Mouse (Mus musculus) liver, embryonic 18 days (tissue): Measurements from ENCODE around the gene Cnnm4. TPM values are rescaled to one million over a fixed set of nuclear protein-coding genes. Genes with fewer than 3 reads are reported as not detected.

Source experiments
- polyA plus RNA-seq: library from polyadenylated mRNA; depleted of rRNA; stranded (reverse); fragments of >200 nt; gene quantifications from 2 replicates; pipeline ENCODE4 v1.2.3, GENCODE M21; 2012; rRNA removed

The Cnnm4 gene
- polyA plus RNA-seq: 0.81 and 0.95 TPM in 2 replicates

GRCm38 (mm10) chr1:36471181-36472105, at the start of gene Cnnm4:
Gene Cnnm4, plus strand, starts transcription at chr1:36471620.

DNA sequence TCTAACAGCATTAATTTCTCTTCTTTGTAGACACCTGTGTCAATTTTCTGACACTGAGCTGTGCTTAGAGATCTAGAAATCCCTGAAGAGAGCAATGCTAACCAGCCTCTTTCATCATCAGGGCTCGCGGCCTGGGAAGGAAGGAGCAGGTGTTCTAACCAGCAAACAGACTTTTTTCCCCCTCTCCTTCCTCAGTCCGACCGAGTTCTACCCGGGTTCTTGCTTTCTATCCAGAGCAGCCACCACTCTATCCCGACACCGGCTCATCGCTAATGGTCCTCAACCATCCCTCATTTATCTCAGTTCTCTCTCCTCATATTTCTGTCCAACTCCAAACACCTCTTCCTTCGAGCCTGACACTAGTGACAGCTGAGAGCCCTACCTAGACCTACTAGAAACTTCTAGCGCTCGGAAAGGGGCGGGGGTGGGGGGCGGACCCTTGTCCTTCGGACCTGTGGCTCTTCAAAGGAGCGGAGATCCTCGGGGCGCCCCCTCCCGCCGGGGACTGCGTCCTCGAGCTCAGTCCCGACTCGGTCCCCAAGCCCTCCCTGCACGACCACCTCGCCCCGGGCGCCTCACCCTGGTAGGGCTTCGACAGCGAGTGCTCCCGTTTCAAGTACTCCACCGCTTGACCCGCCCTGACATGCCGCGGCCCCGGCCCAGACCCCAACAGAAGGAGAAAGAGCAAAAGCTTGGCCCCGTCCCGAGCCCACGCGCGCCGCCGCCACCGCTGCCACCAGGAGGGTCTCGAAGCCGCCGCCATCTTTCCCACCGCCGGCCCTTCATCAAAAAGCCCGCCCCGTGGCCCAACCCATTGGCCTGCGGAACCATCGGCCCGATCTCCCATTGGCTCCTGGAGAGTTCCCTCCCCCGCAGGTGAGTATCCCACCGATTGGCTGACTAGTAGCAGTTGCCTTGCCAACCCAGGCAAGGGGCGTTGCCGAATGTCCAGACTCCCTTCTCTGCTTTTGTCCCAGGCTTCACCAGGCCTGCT, 26.7 kb upstream of the Cnnm4 start, which contains the start of gene Lman2l:
TSS of gene Lman2l (minus strand) at position 801 of the 994 bp plus-strand sequence.

GRCm38 (mm10) chr1:36511289-36512021, 40.0 kb downstream of the Cnnm4 start, which contains the start of gene Cnnm3:
Gene Cnnm3, plus strand, starts transcription at chr1:36511867.

GRCm38 (mm10) chr1:36536783-36537182, 65.4 kb downstream of the Cnnm4 start, which contains the start of gene Ankrd23:
Gene Ankrd23, minus strand, starts transcription at chr1:36536883.

GRCm38 (mm10) chr1:36539186-36539585, 67.8 kb downstream of the Cnnm4 start, which contains the start of gene Gm42417:
Gene Gm42417, minus strand, starts transcription at chr1:36539429.

DNA sequence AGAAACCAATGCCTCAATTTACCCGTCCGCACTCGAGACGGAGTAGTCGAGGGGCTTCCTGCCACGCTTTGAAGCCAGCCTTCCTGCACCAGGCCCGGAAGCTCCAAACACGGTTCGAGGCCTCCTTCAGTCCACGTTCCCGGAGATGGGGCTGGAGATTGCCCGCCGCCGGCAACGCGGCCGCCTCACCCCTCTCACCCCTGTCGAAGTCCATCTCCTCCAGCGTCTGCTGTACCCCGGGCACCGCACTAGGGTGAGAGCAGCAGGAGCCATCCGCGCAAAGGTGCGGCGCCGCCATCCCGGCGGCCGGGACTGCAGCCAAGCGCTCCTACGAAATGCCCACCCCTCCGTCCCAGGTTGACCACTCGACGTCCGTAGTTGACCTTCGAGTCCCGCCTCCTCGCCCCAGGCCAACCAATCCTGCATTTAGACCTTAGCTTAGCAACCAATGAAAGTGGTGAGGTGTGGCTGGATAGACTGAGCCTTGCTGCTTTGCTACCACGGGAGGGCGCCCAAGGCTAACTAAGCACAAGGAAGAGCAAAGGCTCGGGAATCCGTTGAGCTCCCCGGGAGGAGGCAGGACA, 75.6 kb downstream of the Cnnm4 start, which contains the start of gene Ankrd39:
TSS of gene Ankrd39 (minus strand) at position 558 of the 584 bp plus-strand sequence.

Other genes with a start within 250 kb of the Cnnm4 start
- 6.8 and 8.2 TPM in 2 replicates for gene Uggt1, start 226.9 kb upstream of the Cnnm4 start, polyA plus RNA-seq
- gene Neurl3, start 196.9 kb upstream of the Cnnm4 start, polyA plus RNA-seq: 4.8 and 5.1 TPM in 2 replicates
- 2.9 and 3.4 TPM in 2 replicates for gene Arid5a, start 163.9 kb upstream of the Cnnm4 start, polyA plus RNA-seq
- gene Kansl3, start 102.4 kb upstream of the Cnnm4 start, polyA plus RNA-seq: 12.1 and 14.2 TPM in 2 replicates
- 0.01 and 0.02 TPM in 2 replicates for gene Fer1l5, start 99.3 kb upstream of the Cnnm4 start, polyA plus RNA-seq
- 8.1 and 9.4 TPM in 2 replicates for gene Lman2l, start 26.3 kb upstream of the Cnnm4 start, polyA plus RNA-seq
- 4.0 and 4.5 TPM in 2 replicates for gene Cnnm3, start 40.2 kb downstream of the Cnnm4 start, polyA plus RNA-seq
- 4.4 and 5.0 TPM in 2 replicates for gene Ankrd23, start 65.3 kb downstream of the Cnnm4 start, polyA plus RNA-seq
- gene Gm42417, start 67.8 kb downstream of the Cnnm4 start, polyA plus RNA-seq: 0.01 TPM in 1 of 2 replicates, not detected in the other
- gene Ankrd39, start 75.8 kb downstream of the Cnnm4 start, polyA plus RNA-seq: 4.1 and 4.4 TPM in 2 replicates
- 4.4 and 4.8 TPM in 2 replicates for gene Sema4c, start 86.7 kb downstream of the Cnnm4 start, polyA plus RNA-seq
- 0.20 and 0.24 TPM in 2 replicates for gene Fam178b, start 211.6 kb downstream of the Cnnm4 start, polyA plus RNA-seq
- gene Cox5b, start 219.8 kb downstream of the Cnnm4 start, polyA plus RNA-seq: 323 and 332 TPM in 2 replicates
- gene 4933424G06Rik, start 238.5 kb downstream of the Cnnm4 start, polyA plus RNA-seq: not detected in 2 replicates
- 27.9 and 30.4 TPM in 2 replicates for gene Actr1b, start 242.8 kb downstream of the Cnnm4 start, polyA plus RNA-seq